Mouse (Mus musculus) limb, embryonic 13.5 days (tissue): ENCODE results near the gene Gm11437. TPM values are rescaled to one million over a fixed set of nuclear protein-coding genes. Genes with fewer than 3 reads are reported as not detected.

ENCODE experiments used
- polyA plus RNA-seq: library from polyadenylated mRNA; unstranded; fragments of >200 nt; fragmentation: Nextera tagmentation; extraction: Ambion mirVana; gene quantifications from 2 replicates; pipeline ENCODE4 v1.2.1, GENCODE M21; 2015

The Gm11437 gene
- polyA plus RNA-seq, 1 experiment from 2014 or later: not detected

Other genes starting within 250 kb of the Gm11437 start
- 40.9 and 41.1 TPM in 2 replicates for gene Ddx52, start 225.4 kb downstream of the Gm11437 start, polyA plus RNA-seq
- gene Synrg, start 203.0 kb downstream of the Gm11437 start, polyA plus RNA-seq: 7.9 and 8.8 TPM in 2 replicates
- gene Dusp14, start 98.2 kb downstream of the Gm11437 start, polyA plus RNA-seq: 16.0 and 16.8 TPM in 2 replicates
- 46.3 and 47.3 TPM in 2 replicates for gene Tada2a, start 37.9 kb downstream of the Gm11437 start, polyA plus RNA-seq
- 18.1 and 19.7 TPM in 2 replicates for gene Acaca, start 37.8 kb downstream of the Gm11437 start, polyA plus RNA-seq